Comparison of ENCODE assay signal across 32 mouse cellular contexts in genomic region chr7:45189600-45189999, GRCm38 (mm10). TPM values are rescaled to one million over a fixed set of nuclear protein-coding genes. Genes with fewer than 3 reads are reported as not detected.
DNase-seq lines count a peak whose midpoint lies in the region; ATAC-seq and TF ChIP-seq lines count a peak whose summit lies in the region.
"Had no signal": no experiment of that assay in that cellular context is flagged by ENCODE, and none has a peak within 500 bp of the region (broad histone marks: within the 10 kb centered on the region; RNA-seq: fewer than 3 reads in every experiment).

No protein-coding gene starts in this region.

- no peaks in the 10 kb centered on the region for H3K4me1 ChIP-seq in midbrain, embryonic 14.5 days (ENCODE audit: control insufficient read depth, insufficient read depth, low read length)
- no peaks in the 10 kb centered on the region for H3K4me1 ChIP-seq in midbrain, postnatal 0 days (ENCODE audit: insufficient read depth, low read length)
- peaks cover 26 to 41% of the 10 kb centered on the region in 2 experiments for H3K4me1 ChIP-seq in MEL (ENCODE audit: control insufficient read depth in 1 of 2, insufficient read depth in 2 of 2, low read length in 2 of 2)
- H3K4me1 ChIP-seq in limb, embryonic 13.5 days: peaks cover 16% of the 10 kb centered on the region
- H3K4me1 ChIP-seq: liver, embryonic 12.5 days had no signal

- TF ChIP-seq RAD21 in MEL (IDR thresholded peaks at IDR 0.05; ENCODE audit: low read depth, low read length): no peak

- no peaks in the 10 kb centered on the region for H3K79me2 ChIP-seq in MEL (ENCODE audit: control insufficient read depth, insufficient read depth, low read length, poor library complexity)

- no peak for ATAC-seq in midbrain, embryonic 14.5 days (ENCODE audit: low FRiP score, low TSS enrichment)
- no peak for ATAC-seq in midbrain, postnatal 0 days (ENCODE audit: low FRiP score)
- ATAC-seq in limb, embryonic 13.5 days (ENCODE audit: low FRiP score, low read depth): no peak
- ATAC-seq: forebrain, postnatal 0 days; intestine, embryonic 16.5 days; liver, embryonic 12.5 days had no signal

- 0 out of 2 replicates have a peak overlapping the region, but pooled peaks have one; percentile 6 for H3K9ac ChIP-seq in midbrain, embryonic 14.5 days (replicated peaks; ENCODE audit: low read length)
- H3K9ac ChIP-seq in midbrain, postnatal 0 days (replicated peaks; ENCODE audit: low read length, poor library complexity, severe bottlenecking): no peak overlapping the region
- H3K9ac ChIP-seq in MEL (ENCODE audit: control insufficient read depth, low read depth, low read length, poor library complexity, severe bottlenecking): no peak overlapping the region
- 0 out of 2 replicates have a peak overlapping the region, but pooled peaks have one; percentile 13 for H3K9ac ChIP-seq in limb, embryonic 13.5 days
- H3K9ac ChIP-seq: forebrain, postnatal 0 days; hindbrain, embryonic 15.5 days; limb, embryonic 12.5 days; liver, embryonic 12.5 days had no signal

- TF ChIP-seq POLR2A in MEL (IDR thresholded peaks at IDR 0.05; ENCODE audit: control insufficient read depth in 1 of 2, insufficient read depth in 1 of 2, low read depth in 1 of 2, low read length in 2 of 2, poor library complexity in 1 of 2): no peak

- H3K4me3 ChIP-seq in midbrain, embryonic 14.5 days (replicated peaks; ENCODE audit: low read depth, low read length): no peak overlapping the region
- no peak overlapping the region for H3K4me3 ChIP-seq in midbrain, postnatal 0 days (ENCODE audit: low read depth, low read length)
- H3K4me3 ChIP-seq in MEL (ENCODE audit: control insufficient read depth in 1 of 2, insufficient read depth in 1 of 2, low read depth in 2 of 2, low read length in 2 of 2): no peak overlapping the region
- no peak overlapping the region for H3K4me3 ChIP-seq in limb, embryonic 13.5 days
- H3K4me3 ChIP-seq: forebrain, embryonic 10.5 days; heart, embryonic 10.5 days; hindbrain, embryonic 15.5 days; limb, embryonic 12.5 days; liver, embryonic 12.5 days; midbrain, embryonic 10.5 days had no signal

- 64% methylated on average over 16 of the region's 16 CpGs for WGBS in midbrain, embryonic 14.5 days
- WGBS in midbrain, postnatal 0 days: 65% methylated on average over 16 of the region's 16 CpGs
- WGBS in limb, embryonic 13.5 days: 50% methylated on average over 16 of the region's 16 CpGs

- no peak for TF ChIP-seq CTCF in midbrain, postnatal 0 days (IDR thresholded peaks at IDR 0.05)
- TF ChIP-seq CTCF in MEL (IDR thresholded peaks at IDR 0.05 in 2 of 3, conservative IDR thresholded peaks at IDR 0.05 in 1 of 3; ENCODE audit: control insufficient read depth in 1 of 3, insufficient read depth in 1 of 3, low read depth in 2 of 3, low read length in 3 of 3, poor library complexity in 1 of 3, severe bottlenecking in 1 of 3): no peak

- peaks cover 1% of the 10 kb centered on the region; the same call in 1 of the 2 replicates for H3K27me3 ChIP-seq in midbrain, embryonic 14.5 days (ENCODE audit: control insufficient read depth, insufficient read depth, low read length)
- H3K27me3 ChIP-seq in midbrain, postnatal 0 days (ENCODE audit: insufficient read depth, low read length): peaks cover 4% of the 10 kb centered on the region; the same call in 1 of the 2 replicates
- H3K27me3 ChIP-seq in MEL (ENCODE audit: control insufficient read depth in 1 of 2, insufficient read depth in 2 of 2, low read length in 2 of 2): no peaks in the 10 kb centered on the region
- peaks cover 49% of the 10 kb centered on the region for H3K27me3 ChIP-seq in limb, embryonic 13.5 days

- no peaks in the 10 kb centered on the region for H3K9me3 ChIP-seq in midbrain, embryonic 14.5 days (ENCODE audit: control insufficient read depth, low read length)
- H3K9me3 ChIP-seq in midbrain, postnatal 0 days (ENCODE audit: low read length): no peaks in the 10 kb centered on the region
- no peaks in the 10 kb centered on the region for H3K9me3 ChIP-seq in MEL (replicated peaks; ENCODE audit: insufficient read depth, low read length)
- no peaks in the 10 kb centered on the region for H3K9me3 ChIP-seq in limb, embryonic 13.5 days
- H3K9me3 ChIP-seq: forebrain, embryonic 10.5 days; heart, embryonic 10.5 days; hindbrain, embryonic 15.5 days; limb, embryonic 12.5 days; liver, embryonic 12.5 days; midbrain, embryonic 10.5 days had no signal

- H3K27ac ChIP-seq in midbrain, embryonic 14.5 days (replicated peaks; ENCODE audit: low read depth, low read length): no peak overlapping the region
- no peak overlapping the region for H3K27ac ChIP-seq in midbrain, postnatal 0 days (ENCODE audit: low read depth, low read length)
- H3K27ac ChIP-seq in MEL (ENCODE audit: control insufficient read depth, low read depth, low read length): peak overlapping the region; percentile 5; the same call in 1 of the 2 replicates
- no peak overlapping the region for H3K27ac ChIP-seq in limb, embryonic 13.5 days
- H3K27ac ChIP-seq: forebrain, embryonic 10.5 days; heart, embryonic 10.5 days; hindbrain, embryonic 15.5 days; limb, embryonic 12.5 days; liver, embryonic 12.5 days; midbrain, embryonic 10.5 days had no signal

- peak; percentile 36 to 38 for DNase-seq in cerebellum, postnatal 25 days
- no peak for DNase-seq in cerebellum, postnatal 4 days (ENCODE audit: low spot score in 2 of 2)
- no peak for DNase-seq in midbrain, embryonic 14.5 days
- no peak for DNase-seq in midbrain, postnatal 0 days (ENCODE audit: low spot score)
- DNase-seq in MEL (ENCODE audit: low read depth, low spot score): no peak
- DNase-seq in adrenal gland, adult 8-10 months: no peak
- DNase-seq in heart, adult 9 months (ENCODE audit: low spot score in 2 of 2): no peak
- DNase-seq: adrenal gland, postnatal 14 days; forebrain, postnatal 0 days; heart, postnatal 4 days; kidney, postnatal 36 days; layer of hippocampus, postnatal 36 days; lung, adult 18-20 months; lung, postnatal 10 days; thymus, postnatal 14 days had no signal

- H3K36me3 ChIP-seq in midbrain, embryonic 14.5 days (ENCODE audit: control insufficient read depth, insufficient read depth, low read length): no peaks in the 10 kb centered on the region
- H3K36me3 ChIP-seq in midbrain, postnatal 0 days (ENCODE audit: insufficient read depth, low read length): no peaks in the 10 kb centered on the region
- H3K36me3 ChIP-seq in MEL (ENCODE audit: control insufficient read depth in 1 of 2, insufficient read depth in 2 of 2, low read length in 2 of 2): peaks cover 0 to 13% of the 10 kb centered on the region in 2 experiments; a peak in 2 of 4 replicates
- H3K36me3 ChIP-seq in limb, embryonic 13.5 days: no peaks in the 10 kb centered on the region
- H3K36me3 ChIP-seq: forebrain, embryonic 10.5 days; heart, embryonic 10.5 days; hindbrain, embryonic 15.5 days; limb, embryonic 12.5 days; liver, embryonic 12.5 days; midbrain, embryonic 10.5 days had no signal

- no peak overlapping the region for H3K4me2 ChIP-seq in midbrain, embryonic 14.5 days (ENCODE audit: low read length)
- H3K4me2 ChIP-seq in midbrain, postnatal 0 days (ENCODE audit: low read depth, low read length, poor library complexity, severe bottlenecking): no peak overlapping the region
- H3K4me2 ChIP-seq in limb, embryonic 13.5 days (replicated peaks): no peak overlapping the region
- H3K4me2 ChIP-seq: hindbrain, embryonic 15.5 days; limb, embryonic 12.5 days; liver, embryonic 12.5 days had no signal

- TF ChIP-seq EP300 in MEL (IDR thresholded peaks at IDR 0.05; ENCODE audit: low read depth in 1 of 2, low read length in 2 of 2): no peak

RNA-seq across cellular contexts. Expression of gene Pth2, which starts 8.8 kb away (rescaled TPM):
- 0.68 and 1.4 TPM in 2 replicates for polyA plus RNA-seq in midbrain, embryonic 14.5 days (2014; fragmentation: Nextera tagmentation; extraction: Ambion mirVana)
- not detected in 2 replicates for total RNA-seq in midbrain, postnatal 0 days (2014; rRNA removed)
- 0.93 and 1.3 TPM in 2 replicates for polyA plus RNA-seq in midbrain, postnatal 0 days (2015; fragmentation: Nextera tagmentation; extraction: Ambion mirVana)
- total RNA-seq in MEL (2012; rRNA removed): not detected in 2 replicates
- polyA plus RNA-seq in MEL (2012; ENCODE audit: insufficient read depth in 1 of 2, insufficient read length in 2 of 2, low read depth in 1 of 2, low replicate concordance in 2 of 2, missing spikeins in 1 of 2): not detected
- not detected in 2 replicates for polyA plus RNA-seq in limb, embryonic 13.5 days (2015; fragmentation: Nextera tagmentation; extraction: Ambion mirVana)
- not detected for total RNA-seq in adrenal gland, adult 8-10 months (2022)
- total RNA-seq: adrenal gland, postnatal 14 days; common myeloid progenitor, adult 5-6 weeks; forebrain, postnatal 0 days; gastrocnemius, adult 8-10 months; heart, postnatal 4 days; layer of hippocampus, adult 8-10 months; layer of hippocampus, postnatal 36 days; neutrophil, adult 5-6 weeks had no signal
- polyA plus RNA-seq: embryonic facial prominence, embryonic 11.5 days; gonadal fat pad, adult 2 months; intestine, embryonic 16.5 days; kidney, embryonic 14.5 days; limb, embryonic 12.5 days; liver, embryonic 12.5 days; midbrain, embryonic 10.5 days; stomach, embryonic 14.5 days had no signal

RNA-seq across cellular contexts. Expression of gene Gfy, which starts 10.2 kb away (rescaled TPM):
- not detected in 2 replicates for polyA plus RNA-seq in midbrain, embryonic 14.5 days (2014; fragmentation: Nextera tagmentation; extraction: Ambion mirVana)
- not detected in 2 replicates for total RNA-seq in midbrain, postnatal 0 days (2014; rRNA removed)
- 0.11 and 0.51 TPM in 2 replicates for polyA plus RNA-seq in midbrain, postnatal 0 days (2015; fragmentation: Nextera tagmentation; extraction: Ambion mirVana)
- not detected in 2 replicates for total RNA-seq in MEL (2012; rRNA removed)
- not detected for polyA plus RNA-seq in MEL (2012; ENCODE audit: insufficient read depth in 1 of 2, insufficient read length in 2 of 2, low read depth in 1 of 2, low replicate concordance in 2 of 2, missing spikeins in 1 of 2)
- polyA plus RNA-seq in limb, embryonic 13.5 days (2015; fragmentation: Nextera tagmentation; extraction: Ambion mirVana): not detected in 2 replicates
- not detected for total RNA-seq in adrenal gland, adult 8-10 months (2022)
- total RNA-seq: adrenal gland, postnatal 14 days; common myeloid progenitor, adult 5-6 weeks; forebrain, postnatal 0 days; gastrocnemius, adult 8-10 months; heart, postnatal 4 days; neutrophil, adult 5-6 weeks had no signal
- polyA plus RNA-seq: forebrain, postnatal 0 days; gonadal fat pad, adult 2 months; heart, embryonic 10.5 days; heart, embryonic 16.5 days; hindbrain, embryonic 15.5 days; intestine, embryonic 16.5 days; kidney, embryonic 14.5 days; limb, embryonic 12.5 days; liver, embryonic 12.5 days; midbrain, embryonic 10.5 days; stomach, embryonic 14.5 days had no signal

RNA-seq across cellular contexts. Expression of gene Ccdc155, which starts 15.1 kb away (rescaled TPM):
- 0.33 and 0.34 TPM in 2 replicates for polyA plus RNA-seq in midbrain, embryonic 14.5 days (2014; fragmentation: Nextera tagmentation; extraction: Ambion mirVana)
- 0.24 and 0.38 TPM in 2 replicates for total RNA-seq in midbrain, postnatal 0 days (2014; rRNA removed)
- polyA plus RNA-seq in midbrain, postnatal 0 days (2015; fragmentation: Nextera tagmentation; extraction: Ambion mirVana): 0.32 and 0.50 TPM in 2 replicates
- 0.16 and 0.27 TPM in 2 replicates for total RNA-seq in MEL (2012; rRNA removed)
- under 1 TPM in 1 of 2 experiments, not detected in 1; 0.38 TPM for polyA plus RNA-seq in MEL (2012; ENCODE audit: insufficient read depth in 1 of 2, insufficient read length in 2 of 2, low read depth in 1 of 2, low replicate concordance in 2 of 2, missing spikeins in 1 of 2)
- 0.93 and 1.4 TPM in 2 replicates for polyA plus RNA-seq in limb, embryonic 13.5 days (2015; fragmentation: Nextera tagmentation; extraction: Ambion mirVana)
- 1 to 10 TPM in 1 of 4 experiments, under 1 TPM in 3; 0.12 to 1.2 (median 0.29) TPM for total RNA-seq in adrenal gland, adult 8-10 months (2022)

RNA-seq across cellular contexts. Expression of gene Dkkl1, which starts 22.3 kb away (rescaled TPM):
- polyA plus RNA-seq in midbrain, embryonic 14.5 days (2014; fragmentation: Nextera tagmentation; extraction: Ambion mirVana): 2.4 and 2.7 TPM in 2 replicates
- 9.0 and 14.4 TPM in 2 replicates for total RNA-seq in midbrain, postnatal 0 days (2014; rRNA removed)
- 23.8 and 23.9 TPM in 2 replicates for polyA plus RNA-seq in midbrain, postnatal 0 days (2015; fragmentation: Nextera tagmentation; extraction: Ambion mirVana)
- total RNA-seq in MEL (2012; rRNA removed): 8.5 and 9.2 TPM in 2 replicates
- 10 to 100 TPM in 1 of 2 experiments, not detected in 1; 32.0 TPM for polyA plus RNA-seq in MEL (2012; ENCODE audit: insufficient read depth in 1 of 2, insufficient read length in 2 of 2, low read depth in 1 of 2, low replicate concordance in 2 of 2, missing spikeins in 1 of 2)
- polyA plus RNA-seq in limb, embryonic 13.5 days (2015; fragmentation: Nextera tagmentation; extraction: Ambion mirVana): 1.3 and 1.4 TPM in 2 replicates
- not detected for total RNA-seq in adrenal gland, adult 8-10 months (2022)
- total RNA-seq: adrenal gland, postnatal 14 days; gastrocnemius, adult 8-10 months; heart, postnatal 4 days had no signal

RNA-seq across cellular contexts. Expression of gene Slc17a7, which starts 25.9 kb away (rescaled TPM):
- 0.39 and 0.62 TPM in 2 replicates for polyA plus RNA-seq in midbrain, embryonic 14.5 days (2014; fragmentation: Nextera tagmentation; extraction: Ambion mirVana)
- 1.9 and 2.5 TPM in 2 replicates for total RNA-seq in midbrain, postnatal 0 days (2014; rRNA removed)
- 0.95 and 0.96 TPM in 2 replicates for polyA plus RNA-seq in midbrain, postnatal 0 days (2015; fragmentation: Nextera tagmentation; extraction: Ambion mirVana)
- 0.23 TPM in 2 replicates for total RNA-seq in MEL (2012; rRNA removed)
- 1 to 10 TPM in 1 of 2 experiments, not detected in 1; 1.0 TPM for polyA plus RNA-seq in MEL (2012; ENCODE audit: insufficient read depth in 1 of 2, insufficient read length in 2 of 2, low read depth in 1 of 2, low replicate concordance in 2 of 2, missing spikeins in 1 of 2)
- polyA plus RNA-seq in limb, embryonic 13.5 days (2015; fragmentation: Nextera tagmentation; extraction: Ambion mirVana): 0.19 and 0.23 TPM in 2 replicates
- total RNA-seq in adrenal gland, adult 8-10 months (2022): 1 to 10 TPM in 1 of 4 experiments, under 1 TPM in 3; 0.46 to 1.1 (median 0.65) TPM
- total RNA-seq: common myeloid progenitor, adult 5-6 weeks; neutrophil, adult 5-6 weeks had no signal
- polyA plus RNA-seq: intestine, embryonic 16.5 days; liver, embryonic 12.5 days; stomach, embryonic 14.5 days had no signal

Comparison
In these comparisons a context has a peak if more than half of its experiments do, and no peak if none do; other contexts are left out.
1. DNase-seq: peak in cerebellum, postnatal 25 days (2 of 2); none in cerebellum, postnatal 4 days (0 of 2), midbrain, embryonic 14.5 days (single experiment), midbrain, postnatal 0 days (single experiment), MEL (single experiment), adrenal gland, adult 8-10 months (single experiment) and heart, adult 9 months (0 of 2).
2. H3K9ac ChIP-seq: peak in midbrain, embryonic 14.5 days (single experiment) and limb, embryonic 13.5 days (single experiment); none in midbrain, postnatal 0 days (single experiment) and MEL (single experiment).